Mouse (Mus musculus) kidney, adult 2 months (tissue): ENCODE results near the gene Rasl10b.

ENCODE experiments used
- CTCF ChIP-seq: fragments of 200-500 bp; conservative IDR thresholded peaks from 2 replicates; pipeline ENCODE4 v1.5.1; 2011; ENCODE audit warnings: low read depth, mild to moderate bottlenecking, control low read depth, low read length, moderate library complexity, mixed read lengths; ENCODE audit not compliant: insufficient read depth, insufficient read length
- POLR2A ChIP-seq: fragments of 200-500 bp; IDR thresholded peaks from one replicate; pipeline ENCODE4 v1.6.1; 2011; ENCODE audit warnings: low read depth, low read length, control low read depth

DNA sequence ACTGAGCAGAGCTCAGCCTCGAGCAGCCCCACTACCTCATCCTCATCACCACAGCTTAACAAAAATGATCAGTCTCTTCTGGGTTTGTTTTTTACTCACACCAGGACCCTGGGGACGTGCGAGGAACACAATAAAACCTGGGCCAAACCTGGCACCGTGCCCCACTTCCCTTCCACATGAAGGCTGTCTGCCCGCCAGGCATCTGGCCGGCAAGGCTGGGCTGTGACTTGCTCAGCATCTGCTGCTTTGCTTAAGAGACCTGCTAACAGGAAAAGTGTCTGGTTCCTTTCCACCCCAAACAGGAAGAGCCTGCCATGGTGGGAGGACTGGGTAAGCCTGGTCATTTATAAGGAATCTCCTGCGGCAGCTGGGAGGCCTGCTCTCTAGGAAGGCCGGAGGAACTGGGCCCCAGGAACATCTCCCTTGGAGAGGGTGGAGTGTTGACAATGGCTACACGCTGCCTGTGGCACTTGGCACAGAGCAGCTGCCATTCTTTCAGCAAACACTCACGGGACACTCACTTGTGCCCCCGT is 58.2 kb downstream of the Rasl10b start:
- TF ChIP-seq CTCF (no peak), POLR2A (no peak)
